ENCODE assay signal across 20 mouse cellular contexts in genomic region chr6:111492166-111492565, GRCm38 (mm10).
"Had no signal": no experiment of that assay in that cellular context is flagged by ENCODE, and none has a peak within 500 bp of the region (broad histone marks: within the 10 kb centered on the region; RNA-seq: fewer than 3 reads in every experiment).

No protein-coding gene starts in this region.

- H3K4me2 ChIP-seq: intestine, embryonic 15.5 days; kidney, embryonic 15.5 days; liver, embryonic 13.5 days; midbrain, embryonic 12.5 days; midbrain, embryonic 15.5 days; neural tube, embryonic 13.5 days had no signal

- H3K9me3 ChIP-seq: intestine, embryonic 15.5 days; kidney, embryonic 15.5 days; liver, embryonic 13.5 days; midbrain, embryonic 12.5 days; midbrain, embryonic 15.5 days; neural tube, embryonic 13.5 days had no signal

- H3K4me1 ChIP-seq: intestine, embryonic 15.5 days; kidney, embryonic 15.5 days; liver, embryonic 13.5 days; midbrain, embryonic 12.5 days; midbrain, embryonic 15.5 days; neural tube, embryonic 13.5 days had no signal

- ATAC-seq: intestine, embryonic 15.5 days; midbrain, embryonic 15.5 days had no signal

- H3K9ac ChIP-seq: intestine, embryonic 15.5 days; kidney, embryonic 15.5 days; liver, embryonic 13.5 days; midbrain, embryonic 12.5 days; midbrain, embryonic 15.5 days; neural tube, embryonic 13.5 days had no signal

- H3K27me3 ChIP-seq: intestine, embryonic 15.5 days; kidney, embryonic 15.5 days; liver, embryonic 13.5 days; midbrain, embryonic 12.5 days; midbrain, embryonic 15.5 days; neural tube, embryonic 13.5 days had no signal

- DNase-seq: kidney, adult 11 months; kidney, adult 8-10 months; kidney, postnatal 10 days; kidney, postnatal 36 days; layer of hippocampus, postnatal 36 days; liver, embryonic 13.5 days; lung, adult 2 months; lung, postnatal 14 days; lung, postnatal 4 days; retina, postnatal 1 day; right cerebral cortex, postnatal 14 days; right cerebral cortex, postnatal 4 days; thymus, postnatal 25 days had no signal

- H3K27ac ChIP-seq: intestine, embryonic 15.5 days; kidney, embryonic 15.5 days; liver, embryonic 13.5 days; midbrain, embryonic 12.5 days; midbrain, embryonic 15.5 days; neural tube, embryonic 13.5 days; stomach, postnatal 0 days had no signal

- H3K36me3 ChIP-seq: intestine, embryonic 15.5 days; kidney, embryonic 15.5 days; liver, embryonic 13.5 days; midbrain, embryonic 12.5 days; midbrain, embryonic 15.5 days; neural tube, embryonic 13.5 days had no signal

- H3K4me3 ChIP-seq: intestine, embryonic 15.5 days; kidney, embryonic 15.5 days; liver, embryonic 13.5 days; midbrain, embryonic 12.5 days; midbrain, embryonic 15.5 days; myocyte; neural tube, embryonic 13.5 days had no signal
